ENCODE assay signal across 8 mouse cellular contexts in the genomic region with DNA sequence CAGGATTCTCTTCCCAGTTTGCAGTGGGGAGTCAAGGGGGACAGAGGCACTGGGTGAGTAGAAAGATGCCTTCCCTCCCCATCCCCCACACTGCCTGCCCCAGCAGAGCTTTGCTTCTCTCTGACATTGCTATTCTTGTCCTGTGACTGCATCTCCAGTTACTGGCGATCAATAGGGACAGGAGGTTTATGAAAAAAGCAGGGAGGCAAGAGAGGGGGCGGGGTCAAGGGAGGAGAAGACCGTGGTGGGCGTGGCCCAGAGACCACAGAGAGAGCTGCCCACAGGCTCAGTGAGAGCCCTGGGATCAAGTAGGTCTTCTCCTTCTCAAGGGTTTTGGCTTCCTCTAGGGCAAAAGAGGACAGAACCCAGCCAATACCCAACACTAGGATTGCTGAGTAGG. TPM values are rescaled to one million over a fixed set of nuclear protein-coding genes. Genes with fewer than 3 reads are reported as not detected.
DNase-seq lines count a peak whose midpoint lies in the region; ATAC-seq and TF ChIP-seq lines count a peak whose summit lies in the region.
"Had no signal": no experiment of that assay in that cellular context is flagged by ENCODE, and none has a peak within 500 bp of the region (broad histone marks: within the 10 kb centered on the region; RNA-seq: fewer than 3 reads in every experiment).

No protein-coding gene starts in this region.

- TF ChIP-seq EP300 in heart, postnatal 0 days (IDR thresholded peaks at IDR 0.05; ENCODE audit: low read depth), result no peak

- no peaks in the 10 kb centered on the region for H3K36me3 ChIP-seq in heart, postnatal 0 days (replicated peaks; ENCODE audit: control insufficient read depth, insufficient read depth, low read length)
- no peaks in the 10 kb centered on the region for H3K36me3 ChIP-seq in embryonic facial prominence, embryonic 11.5 days (replicated peaks; ENCODE audit: control insufficient read depth, insufficient read depth, low read depth, low read length)
- H3K36me3 ChIP-seq: liver, embryonic 12.5 days had no signal

- intact Hi-C loops in heart, postnatal 36 days (cut with DNase I), result no loop called here

- H3K27me3 ChIP-seq in heart, postnatal 0 days (ENCODE audit: control insufficient read depth, insufficient read depth, low read length), result no peaks in the 10 kb centered on the region
- H3K27me3 ChIP-seq in embryonic facial prominence, embryonic 11.5 days (ENCODE audit: control insufficient read depth, insufficient read depth, low read length), result no peaks in the 10 kb centered on the region

- 3% methylated on average over 4 of the region's 4 CpGs for WGBS in heart, postnatal 0 days
- WGBS in embryonic facial prominence, embryonic 11.5 days, result 8% methylated on average over 4 of the region's 4 CpGs

- no peak overlapping the region for H3K27ac ChIP-seq in heart, postnatal 0 days (ENCODE audit: low read depth)
- H3K27ac ChIP-seq in embryonic facial prominence, embryonic 11.5 days (replicated peaks; ENCODE audit: low read depth, low read length), result no peak overlapping the region
- H3K27ac ChIP-seq: liver, embryonic 12.5 days had no signal

- no peaks in the 10 kb centered on the region for H3K4me1 ChIP-seq in heart, postnatal 0 days (ENCODE audit: control insufficient read depth, insufficient read depth)
- H3K4me1 ChIP-seq in embryonic facial prominence, embryonic 11.5 days (ENCODE audit: control insufficient read depth, insufficient read depth, low read length), result no peaks in the 10 kb centered on the region
- H3K4me1 ChIP-seq: liver, embryonic 12.5 days had no signal

- no peak for ATAC-seq in heart, postnatal 0 days (ENCODE audit: insufficient read depth, low read depth)
- ATAC-seq in embryonic facial prominence, embryonic 11.5 days (replicated peaks; ENCODE audit: insufficient number of reproducible peaks, low FRiP score, low TSS enrichment, low read depth), result no peak
- ATAC-seq: liver, embryonic 12.5 days had no signal

- H3K4me2 ChIP-seq in heart, postnatal 0 days (ENCODE audit: low read depth, low read length), result no peak overlapping the region
- H3K4me2 ChIP-seq in embryonic facial prominence, embryonic 11.5 days (ENCODE audit: low read depth, low read length), result no peak overlapping the region
- H3K4me2 ChIP-seq: liver, embryonic 12.5 days had no signal

- no peak overlapping the region for H3K9ac ChIP-seq in heart, postnatal 0 days (replicated peaks; ENCODE audit: low read depth, low read length)
- no peak overlapping the region for H3K9ac ChIP-seq in embryonic facial prominence, embryonic 11.5 days (replicated peaks; ENCODE audit: low read length)
- H3K9ac ChIP-seq: liver, embryonic 12.5 days had no signal

- H3K4me3 ChIP-seq in heart, postnatal 0 days (ENCODE audit: low read depth, low read length), result no peak overlapping the region
- no peak overlapping the region for H3K4me3 ChIP-seq in embryonic facial prominence, embryonic 11.5 days (ENCODE audit: low read depth, low read length)
- H3K4me3 ChIP-seq: liver, embryonic 12.5 days had no signal

- no peaks in the 10 kb centered on the region for H3K9me3 ChIP-seq in heart, postnatal 0 days (replicated peaks; ENCODE audit: control insufficient read depth, low read length)
- no peaks in the 10 kb centered on the region for H3K9me3 ChIP-seq in embryonic facial prominence, embryonic 11.5 days (replicated peaks; ENCODE audit: control insufficient read depth, low read length)
- H3K9me3 ChIP-seq: liver, embryonic 12.5 days had no signal

- peak; percentile 11 for DNase-seq in heart, postnatal 0 days (ENCODE audit: low spot score)
- no peak for DNase-seq in heart, postnatal 36 days
- DNase-seq in thymus, postnatal 14 days, result peak; percentile 11
- DNase-seq in thymus, adult 18-20 months, result no peak
- peak; percentile 63 for DNase-seq in embryonic facial prominence, embryonic 11.5 days (ENCODE audit: low spot score)
- no peak for DNase-seq in spleen, adult 18-20 months
- DNase-seq in MN1 (ENCODE audit: low spot score), result no peak

- TF ChIP-seq CTCF in heart, postnatal 0 days (IDR thresholded peaks at IDR 0.05; ENCODE audit: low read depth), result no peak

RNA-seq across cellular contexts. Expression of a gene that starts 30.5 kb away (rescaled TPM):
- 0.73 TPM in 1 of 2 replicates, not detected in the other for total RNA-seq in heart, postnatal 0 days (2014; rRNA removed; ENCODE audit: low replicate concordance)
- polyA plus RNA-seq in heart, postnatal 0 days (2015; fragmentation: Nextera tagmentation; extraction: Ambion mirVana), result 0.12 and 0.29 TPM in 2 replicates
- 1 to 10 TPM; 5.6 to 5.7 TPM for total RNA-seq in heart, postnatal 36 days (2021)
- 0.74 and 0.83 TPM in 2 replicates for polyA plus RNA-seq in embryonic facial prominence, embryonic 11.5 days (2014; fragmentation: Nextera tagmentation; extraction: Ambion mirVana)
- polyA plus RNA-seq: liver, embryonic 12.5 days had no signal

Comparison
In these comparisons a context has a peak if more than half of its experiments do, and no peak if none do; other contexts are left out.
1. DNase-seq: peak in heart, postnatal 0 days (single experiment), thymus, postnatal 14 days (single experiment) and embryonic facial prominence, embryonic 11.5 days (single experiment); none in heart, postnatal 36 days (0 of 2), thymus, adult 18-20 months (0 of 2), spleen, adult 18-20 months (0 of 2) and MN1 (single experiment).